Mouse (Mus musculus) left cerebral cortex, postnatal 4 days (tissue): ENCODE measurements around the gene Rinl. TPM values are rescaled to one million over a fixed set of nuclear protein-coding genes. Genes with fewer than 3 reads are reported as not detected.

ENCODE experiments used
- DNase-seq: peaks from one replicate; pipeline ENCODE4 v3.0.0-alpha.2; 2022
- intact Hi-C: fragments of 180-260 bp; cut with DNase I; formaldehyde crosslinking; loops from one replicate; pipeline ENCODE4 v1.15.1; 2025
- total RNA-seq, 2 experiments: library from RNA; stranded (reverse); gene quantifications; 2 replicates each; pipeline ENCODE4 v1.2.3; 2021

Rinl gene
- total RNA-seq: 1 to 10 TPM; 1.5 to 1.6 TPM

- intact Hi-C loops: loop anchor here (10.0 kb wide), 1 partner anchor 64 kb away; no protein-coding TSS in a partner anchor
- no peak for DNase-seq
These were observed at the start of gene Rinl for GRCm38 (mm10) chr7:28788307-28789195. Rinl (plus strand) TSS chr7:28788969.

GRCm38 (mm10) chr7:28739829-28740228 lies 48.9 kb upstream of the Rinl start:
- no peak for DNase-seq
- intact Hi-C loops: no loop called here

DNA sequence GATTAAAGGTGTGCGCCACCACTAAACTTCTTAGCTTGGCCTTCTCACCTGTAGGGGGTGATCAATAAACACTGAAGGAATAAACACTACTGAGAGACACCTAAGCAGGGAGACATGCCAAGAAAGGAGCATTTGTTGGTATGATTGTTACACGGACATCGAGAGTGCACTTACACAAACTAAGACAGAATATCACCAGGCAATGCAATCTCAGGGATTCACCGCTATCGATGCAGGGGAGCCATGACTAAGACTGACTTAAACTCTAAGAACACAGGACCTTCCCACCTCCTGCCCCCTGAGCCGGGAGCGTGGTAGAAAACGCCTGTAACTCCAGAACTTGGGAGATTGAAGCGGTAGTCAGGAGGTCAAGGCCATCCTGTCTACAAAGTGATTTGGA lies 47.8 kb upstream of the Rinl start:
- no peak for DNase-seq
- intact Hi-C loops: no loop called here

GRCm38 (mm10) chr7:28741368-28741708 lies 47.4 kb upstream of the Rinl start:
- intact Hi-C loops: no loop called here
- DNase-seq: no peak

- DNase-seq: peak; percentile 93
- intact Hi-C loops: no loop called here
These were observed 46.9 kb upstream of the Rinl start, which contains the start of the genes Mrps12 and Sars2 for GRCm38 (mm10) chr7:28741709-28742438. Mrps12 (minus strand) TSS chr7:28741820. Sars2 (plus strand) TSS chr7:28741992.

- DNase-seq: no peak
- intact Hi-C loops: no loop called here
These were observed 38.8 kb upstream of the Rinl start for GRCm38 (mm10) chr7:28749935-28750334.

- intact Hi-C loops: no loop called here
- no peak for DNase-seq
These were observed 32.7 kb upstream of the Rinl start, which contains the start of gene Ccer2 for GRCm38 (mm10) chr7:28756079-28756478. Ccer2 (plus strand) TSS chr7:28756174.

GRCm38 (mm10) chr7:28758623-28759022 lies 30.1 kb upstream of the Rinl start:
- intact Hi-C loops: no loop called here
- DNase-seq: no peak

GRCm38 (mm10) chr7:28761907-28762306 lies 26.9 kb upstream of the Rinl start:
- DNase-seq: no peak
- intact Hi-C loops: no loop called here

DNA sequence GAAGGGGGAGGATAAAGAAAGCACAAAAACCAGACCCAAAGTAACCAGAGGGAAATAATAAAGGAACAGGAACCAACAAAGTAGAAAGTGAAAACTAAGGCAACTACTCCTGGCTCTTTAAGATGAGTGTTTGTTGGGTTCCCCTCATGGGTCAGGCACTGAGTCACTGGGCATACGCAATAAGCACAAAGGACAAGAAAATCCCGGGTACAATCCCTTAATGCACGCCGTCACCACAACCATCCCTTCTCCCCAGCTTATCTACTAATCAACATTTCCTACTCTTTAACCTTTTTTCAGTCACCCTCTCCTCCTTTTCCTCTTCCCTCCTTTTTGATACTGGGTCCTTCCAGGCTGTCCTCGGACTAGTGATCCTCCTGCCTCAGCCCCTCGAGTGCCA lies 23.6 kb upstream of the Rinl start:
- no peak for DNase-seq
- intact Hi-C loops: no loop called here

DNA sequence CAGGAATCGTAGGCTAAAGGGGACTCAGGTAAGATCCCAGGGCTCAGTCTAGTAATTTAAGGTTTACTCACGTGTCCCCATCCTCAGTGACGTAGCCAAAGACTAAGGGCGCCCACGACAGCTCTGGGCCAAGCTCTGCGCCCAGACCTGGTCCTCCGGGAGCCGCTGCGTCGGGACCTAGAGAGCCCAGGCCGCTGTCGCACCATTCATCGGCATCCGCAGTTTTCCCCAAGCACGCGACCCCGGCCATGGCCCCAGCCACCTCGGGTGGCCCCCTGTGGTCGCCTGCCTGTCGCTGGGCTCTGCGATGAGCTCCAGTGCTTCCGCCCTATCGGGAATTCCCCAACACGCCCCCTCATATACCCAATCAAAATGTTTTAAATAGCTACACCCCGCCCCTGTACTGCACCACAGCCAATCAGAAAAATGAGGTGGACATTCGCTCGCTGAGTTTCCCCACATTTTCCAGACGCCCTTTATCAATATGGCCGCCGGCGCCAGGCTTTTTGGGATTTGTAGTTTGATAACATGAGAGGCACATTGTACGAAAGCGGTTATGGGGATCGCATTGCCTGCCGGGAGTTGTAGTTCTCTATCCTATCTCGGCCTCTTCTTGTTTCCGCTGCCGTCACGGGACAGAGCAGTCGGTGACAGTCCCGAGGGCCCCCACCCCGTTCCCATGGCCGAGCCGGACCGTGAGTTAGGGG lies 22.4 kb upstream of the Rinl start, which contains the start of gene Sirt2:
Sirt2 (plus strand) TSS at position 563 of the 707 bp plus-strand sequence.
- DNase-seq: peak; percentile 97
- intact Hi-C loops: no loop called here

DNA sequence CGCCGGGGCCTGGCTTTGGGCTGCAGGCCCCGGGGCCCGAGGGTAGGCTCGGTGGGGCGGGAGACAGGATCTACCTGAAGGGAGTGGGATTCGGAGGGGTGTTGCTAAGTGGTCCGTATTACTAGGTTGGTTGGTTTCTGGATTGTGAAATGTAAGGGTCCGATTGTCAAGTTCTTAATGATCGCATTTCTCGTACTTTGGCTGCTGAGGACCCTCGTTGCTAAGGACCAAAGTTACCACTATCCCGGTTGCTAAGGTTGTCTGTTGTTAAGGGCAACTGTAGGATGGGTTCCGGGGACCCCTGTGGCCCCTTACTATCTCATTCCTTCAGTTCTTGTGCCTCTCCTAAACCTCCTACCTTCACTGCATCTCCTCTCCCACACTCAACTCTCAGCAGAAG lies 21.9 kb upstream of the Rinl start:
- no peak for DNase-seq
- intact Hi-C loops: no loop called here

DNA sequence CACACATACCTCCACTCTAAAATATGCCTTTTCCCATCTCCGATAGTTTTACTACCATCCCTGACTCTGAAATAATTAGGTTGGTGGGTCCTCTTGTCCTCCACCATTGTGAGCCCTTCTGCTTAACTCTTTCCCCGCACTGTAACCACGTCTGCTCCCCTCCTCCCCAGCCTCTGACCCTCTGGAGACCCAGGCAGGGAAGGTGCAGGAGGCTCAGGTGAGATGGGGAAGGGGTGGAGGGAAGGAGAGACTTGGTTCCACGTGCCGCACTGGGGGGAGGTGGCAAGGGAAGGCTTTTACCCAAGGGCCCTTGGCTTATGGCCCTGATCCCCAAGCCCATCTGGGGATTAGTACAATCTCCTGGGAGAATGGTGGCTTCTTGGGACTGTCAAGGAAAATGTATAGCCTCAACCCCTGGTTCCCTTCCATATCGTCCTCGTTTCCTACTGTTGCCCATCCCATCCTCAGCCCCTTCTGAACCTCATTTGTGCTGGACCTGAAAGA lies 21.3 kb upstream of the Rinl start, which contains the start of gene Nfkbib:
Nfkbib (minus strand) TSS at position 51 of the 504 bp plus-strand sequence.
- intact Hi-C loops: no loop called here
- no peak for DNase-seq

DNA sequence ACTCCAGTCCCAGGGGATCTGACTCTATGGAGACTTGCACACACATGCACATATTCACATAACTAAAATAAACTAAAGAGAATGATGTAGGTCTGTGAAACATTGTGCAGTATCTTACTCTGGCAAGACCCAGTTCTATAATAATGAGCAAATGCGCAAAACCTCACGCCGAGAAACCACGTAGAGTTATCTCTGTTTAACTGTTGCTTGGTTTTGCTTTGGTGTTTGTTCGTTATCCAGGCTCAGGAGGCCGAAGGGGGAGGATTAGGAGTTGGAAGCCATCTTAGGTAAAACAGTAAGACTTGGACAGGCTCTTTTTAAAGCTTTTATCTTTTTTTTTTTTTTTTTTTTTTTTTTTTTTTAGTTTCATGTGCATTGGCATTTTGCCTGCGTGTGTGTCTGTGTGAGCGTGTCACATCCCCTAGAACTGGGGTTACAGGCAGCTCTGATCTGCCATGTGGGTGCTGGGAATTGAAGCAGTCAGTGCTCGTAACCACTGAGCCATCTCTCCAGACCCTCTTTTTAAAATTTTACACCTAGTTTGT lies 19.3 kb upstream of the Rinl start:
- intact Hi-C loops: no loop called here
- DNase-seq: no peak

DNA sequence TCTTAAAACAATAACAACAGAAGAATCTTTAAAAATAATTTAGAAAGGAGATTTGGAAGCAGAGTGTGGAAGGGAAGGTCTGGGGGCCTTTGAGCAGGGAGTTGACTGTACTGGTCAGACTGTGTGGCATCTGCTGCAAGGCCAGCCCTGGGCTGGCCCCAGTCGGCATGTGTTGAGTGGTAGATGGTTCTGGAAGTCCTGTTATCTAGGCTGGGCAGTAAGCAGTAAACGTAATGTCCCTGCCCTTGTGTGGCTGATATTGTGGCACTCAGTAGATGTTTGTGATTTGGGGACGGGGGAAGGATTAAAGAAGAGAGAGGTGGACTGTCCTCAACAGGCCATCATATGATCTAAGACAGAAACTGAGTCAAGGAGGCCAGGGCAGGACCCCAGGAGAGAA lies 18.5 kb upstream of the Rinl start:
- no peak for DNase-seq
- intact Hi-C loops: no loop called here

DNA sequence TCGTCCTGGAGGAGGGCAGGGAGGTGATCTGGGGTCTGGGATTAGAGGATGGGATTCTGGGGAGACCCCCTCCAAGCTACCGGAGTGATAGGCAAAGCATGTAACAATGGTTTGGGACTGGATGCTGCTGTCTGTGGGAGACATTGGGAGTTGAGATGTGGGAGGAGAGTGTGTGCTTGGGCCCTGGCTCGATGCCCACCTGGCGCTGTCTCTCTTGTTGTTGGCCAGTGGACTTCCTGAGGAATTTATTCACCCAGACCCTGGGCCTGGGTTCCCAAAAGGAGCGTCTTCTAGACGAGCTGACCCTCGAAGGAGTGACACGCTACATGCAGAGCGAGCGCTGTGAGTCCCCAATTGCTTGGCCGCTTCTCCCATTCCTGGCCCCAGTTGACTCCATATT lies 16.9 kb upstream of the Rinl start:
- intact Hi-C loops: no loop called here
- peak; percentile 44 for DNase-seq

DNA sequence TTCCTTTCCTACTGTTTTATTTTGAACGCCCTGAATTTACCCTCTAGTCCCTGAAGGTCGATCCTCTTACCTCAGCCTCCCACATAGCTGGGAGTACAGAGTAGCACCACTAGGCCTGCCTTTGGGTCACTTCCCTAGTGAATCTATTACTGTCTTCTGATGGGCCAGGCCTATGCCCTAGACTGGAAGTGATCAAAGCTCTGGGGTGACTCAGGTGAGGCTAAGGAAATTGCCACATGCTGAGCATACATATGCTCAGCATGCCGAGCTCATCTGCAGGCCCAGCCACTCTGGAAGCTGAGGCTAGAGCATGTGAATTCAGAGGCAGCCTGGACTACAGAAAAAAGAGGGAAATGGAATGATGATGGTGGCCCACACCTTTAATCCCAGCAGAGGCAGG lies 15.6 kb upstream of the Rinl start:
- DNase-seq: no peak
- intact Hi-C loops: no loop called here

- intact Hi-C loops: no loop called here
- peak; percentile 65 for DNase-seq
These were observed 14.6 kb upstream of the Rinl start for GRCm38 (mm10) chr7:28774164-28774563.

DNA sequence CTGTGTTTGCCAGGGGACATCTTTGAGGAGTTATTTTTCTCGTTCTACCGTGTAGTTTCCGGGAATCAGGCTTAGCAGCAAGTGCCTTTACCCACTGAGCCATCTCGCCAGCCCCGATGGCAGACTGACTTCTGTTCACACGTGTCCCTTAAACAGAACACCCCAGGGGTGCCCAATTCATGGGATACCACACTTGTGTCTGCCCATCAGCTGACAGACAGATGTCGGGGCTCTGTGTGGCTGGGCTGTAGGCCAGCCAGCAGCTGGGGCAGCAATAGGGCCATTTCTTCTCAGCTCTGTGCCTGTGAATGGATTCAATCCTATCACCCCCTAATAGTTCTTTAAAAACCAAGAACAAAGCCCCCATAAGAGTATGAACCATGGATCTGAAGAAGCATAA lies 13.6 kb upstream of the Rinl start:
- intact Hi-C loops: no loop called here
- DNase-seq: peak; percentile 71

DNA sequence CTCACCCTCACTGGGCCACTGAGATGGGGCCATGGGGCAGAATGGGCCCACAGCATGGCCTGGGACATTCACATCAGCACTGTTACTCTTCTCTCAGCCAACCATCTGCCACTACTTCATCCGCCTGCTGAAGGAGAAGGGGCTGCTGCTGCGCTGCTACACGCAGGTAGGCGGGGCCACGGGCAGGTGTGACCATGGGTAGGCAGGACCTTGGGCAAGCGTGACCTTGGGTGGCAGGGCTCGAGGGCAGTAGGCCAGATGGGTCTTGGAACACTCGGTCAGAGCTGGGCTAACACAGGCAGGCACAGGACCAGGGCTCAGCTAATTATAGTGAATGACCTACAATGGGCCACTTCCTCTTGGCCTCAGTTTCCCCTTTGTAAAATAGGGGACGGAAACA lies 9.9 kb upstream of the Rinl start:
- intact Hi-C loops: no loop called here

More for the DNA sequence above, 9.9 kb upstream of the Rinl start:
- DNase-seq: no peak
